Mouse (Mus musculus) kidney, embryonic 16.5 days (tissue): Measurements from ENCODE around the gene Rps6kb1. TPM values are rescaled to one million over a fixed set of nuclear protein-coding genes. Genes with fewer than 3 reads are reported as not detected.

ENCODE experiments used
- ATAC-seq: fragments of 200-750 bp; cut with Nextera tagmentation; 2 replicates; pipeline ENCODE4 v1.8.0; 2017; ENCODE audit warnings: moderate TSS enrichment; ENCODE audit not compliant: low FRiP score, low TSS enrichment
- H3K27ac ChIP-seq: fragments of 300-500 bp; sonication (generic); 2 replicates; pipeline ENCODE4 v1.5.1; 2014; ENCODE audit warnings: low read length
- H3K27me3 ChIP-seq: fragments of 300-500 bp; sonication (generic); 2 replicates; pipeline ENCODE4 v1.6.1; 2014; ENCODE audit warnings: low read length, control low read depth, mixed read lengths; ENCODE audit not compliant: insufficient read depth
- H3K36me3 ChIP-seq: fragments of 300-500 bp; sonication (generic); 2 replicates; pipeline ENCODE4 v1.6.1; 2014; ENCODE audit warnings: low read length, control low read depth, mixed read lengths; ENCODE audit not compliant: insufficient read depth
- H3K4me1 ChIP-seq: fragments of 300-500 bp; sonication (generic); 2 replicates; pipeline ENCODE4 v1.6.1; 2014; ENCODE audit warnings: low read length, control low read depth, mixed read lengths; ENCODE audit not compliant: insufficient read depth
- H3K4me2 ChIP-seq: fragments of 300-500 bp; sonication (generic); replicated peaks from 2 replicates; pipeline ENCODE4 v1.6.1; 2014; ENCODE audit warnings: low read depth, low read length
- H3K4me3 ChIP-seq: fragments of 300-500 bp; sonication (generic); 2 replicates; pipeline ENCODE4 v1.5.1; 2014; ENCODE audit warnings: mild to moderate bottlenecking, low read length
- H3K9ac ChIP-seq: fragments of 300-500 bp; sonication (generic); replicated peaks from 2 replicates; pipeline ENCODE4 v1.6.1; 2014; ENCODE audit warnings: low read length
- H3K9me3 ChIP-seq: fragments of 300-500 bp; sonication (generic); 2 replicates; pipeline ENCODE4 v1.6.1; 2016; ENCODE audit warnings: low read length, control low read depth
- WGBS: fragments of 180-500 bp; shearing (Covaris S2); extraction: QIAGEN DNeasy Blood & Tissue Kit; methylation state at CpG from one replicate; pipeline ENCODE4 v1.1.7; 2014; 5-methylcytosine and 5-hydroxymethylcytosine counted together
- polyA plus RNA-seq: library from polyadenylated mRNA; unstranded; fragments of >200 nt; fragmentation: Nextera tagmentation; extraction: Ambion mirVana; gene quantifications from 2 replicates; pipeline ENCODE4 v1.2.1, GENCODE M21; 2015

Gene Rps6kb1
- 51.6 and 62.1 TPM in 2 replicates for polyA plus RNA-seq

DNA sequence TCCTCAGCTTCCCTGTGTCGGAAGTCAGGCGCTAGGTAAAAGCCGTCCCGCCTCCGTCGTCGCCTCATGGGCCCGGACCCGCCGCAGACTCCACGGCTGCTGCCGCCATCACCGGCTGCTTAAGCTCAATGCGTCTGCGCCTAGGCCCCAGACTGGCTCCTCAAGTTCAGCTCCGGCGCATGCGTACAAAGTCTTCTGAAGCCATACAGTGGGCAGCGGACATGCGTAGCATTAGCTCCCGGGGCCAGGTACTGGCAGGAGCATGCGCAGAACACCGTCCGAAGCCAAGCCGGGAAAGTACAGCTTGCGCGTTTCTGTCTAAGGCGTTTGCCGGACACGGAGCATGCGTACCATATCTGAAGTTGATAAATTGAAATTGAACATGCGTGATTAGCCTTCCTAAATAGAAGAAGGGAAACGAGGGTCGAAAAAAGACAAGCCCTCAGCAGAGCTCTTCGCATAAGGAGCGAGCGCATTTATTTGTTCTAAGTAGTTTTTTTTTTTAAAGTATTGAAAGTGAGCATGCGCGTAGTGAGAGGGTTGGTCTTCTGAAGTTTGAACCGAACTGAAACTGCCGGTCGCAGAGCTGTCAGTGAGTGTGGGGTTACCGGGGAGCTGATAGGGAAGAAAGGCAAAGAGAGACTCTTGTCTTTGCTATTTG is at the start of gene Rps6kb1, which contains the start of gene Tubd1:
Gene Rps6kb1 (minus strand): TSS at position 167 of the 661 bp plus-strand sequence.
Gene Tubd1 (plus strand): TSS at position 353 of the 661 bp plus-strand sequence.
- H3K36me3 ChIP-seq: peaks cover 3% of the 10 kb centered on the region; the same call in 1 of the 2 replicates
- under 1% methylated on average over 43 of the region's 43 CpGs for WGBS
- peak within 1 kb of the TSS; percentile 87 for H3K27ac ChIP-seq
- H3K9me3 ChIP-seq: no peaks in the 10 kb centered on the region
- peak within 1 kb of the TSS; percentile 94 for H3K4me3 ChIP-seq
- ATAC-seq: peak; percentile 98
- peak within 1 kb of the TSS; percentile 97 for H3K9ac ChIP-seq
- peaks cover 22% of the 10 kb centered on the region; the same call in 1 of the 2 replicates for H3K4me1 ChIP-seq
- H3K27me3 ChIP-seq: no peaks in the 10 kb centered on the region
- H3K4me2 ChIP-seq: peak within 1 kb of the TSS; percentile 76

DNA sequence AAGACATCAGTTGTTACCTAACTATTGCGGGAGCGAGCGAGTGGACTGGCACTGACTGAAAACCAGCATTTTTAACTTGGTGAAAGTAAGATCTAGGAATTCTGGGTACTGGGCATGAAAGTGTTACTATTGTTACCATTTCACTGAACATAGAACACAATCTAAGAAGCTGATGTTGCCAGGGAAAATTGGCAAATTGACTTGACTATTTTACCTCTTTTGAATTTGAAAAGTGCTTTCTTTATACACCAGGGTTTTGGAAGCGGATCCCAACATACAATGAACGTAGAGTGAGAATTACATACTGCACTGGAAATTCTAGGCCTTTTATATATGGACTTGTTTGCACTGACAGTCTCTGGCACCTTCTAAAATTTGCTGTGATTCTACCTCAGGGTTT is 48.8 kb upstream of the Rps6kb1 start:
- Histone ChIP-seq H3K4me2 (no peak overlapping the region), H3K36me3 (no peaks in the 10 kb centered on the region), H3K27me3 (no peaks in the 10 kb centered on the region), H3K9ac (no peak overlapping the region), H3K4me3 (no peak overlapping the region), H3K4me1 (peaks cover 13% of the 10 kb centered on the region), H3K27ac (peak overlapping the region; percentile 65), H3K9me3 (no peaks in the 10 kb centered on the region)
- ATAC-seq: no peak
- WGBS: 88% methylated on average over 5 of the region's 5 CpGs

DNA sequence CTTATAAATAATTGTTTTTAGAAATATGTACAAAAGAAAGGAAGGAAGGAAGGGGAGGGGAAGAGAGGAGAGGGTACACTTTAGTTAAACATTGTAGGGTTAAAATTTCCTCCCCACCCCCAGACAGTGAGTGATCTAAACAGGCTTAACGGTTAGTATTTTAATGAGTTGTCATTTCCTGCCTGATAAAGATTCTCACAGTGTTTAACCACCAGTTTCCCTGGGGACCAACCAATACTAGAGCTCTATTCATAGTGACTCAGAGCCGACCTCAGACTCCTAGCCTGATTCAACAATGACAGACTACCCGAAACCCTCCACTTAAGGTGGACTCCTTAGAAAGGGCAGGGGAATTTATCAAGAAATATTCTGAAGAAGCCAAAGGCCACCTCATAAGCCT is 48.4 kb upstream of the Rps6kb1 start:
- Histone ChIP-seq H3K4me1 (peaks cover 16% of the 10 kb centered on the region), H3K9me3 (no peaks in the 10 kb centered on the region), H3K36me3 (no peaks in the 10 kb centered on the region), H3K9ac (no peak overlapping the region), H3K4me2 (no peak overlapping the region), H3K4me3 (no peak overlapping the region), H3K27me3 (no peaks in the 10 kb centered on the region), H3K27ac (peak overlapping the region; percentile 65)
- WGBS: 24% methylated on average over 3 of the region's 3 CpGs
- ATAC-seq: peak; percentile 51; the same call in 1 of the 2 replicates

DNA sequence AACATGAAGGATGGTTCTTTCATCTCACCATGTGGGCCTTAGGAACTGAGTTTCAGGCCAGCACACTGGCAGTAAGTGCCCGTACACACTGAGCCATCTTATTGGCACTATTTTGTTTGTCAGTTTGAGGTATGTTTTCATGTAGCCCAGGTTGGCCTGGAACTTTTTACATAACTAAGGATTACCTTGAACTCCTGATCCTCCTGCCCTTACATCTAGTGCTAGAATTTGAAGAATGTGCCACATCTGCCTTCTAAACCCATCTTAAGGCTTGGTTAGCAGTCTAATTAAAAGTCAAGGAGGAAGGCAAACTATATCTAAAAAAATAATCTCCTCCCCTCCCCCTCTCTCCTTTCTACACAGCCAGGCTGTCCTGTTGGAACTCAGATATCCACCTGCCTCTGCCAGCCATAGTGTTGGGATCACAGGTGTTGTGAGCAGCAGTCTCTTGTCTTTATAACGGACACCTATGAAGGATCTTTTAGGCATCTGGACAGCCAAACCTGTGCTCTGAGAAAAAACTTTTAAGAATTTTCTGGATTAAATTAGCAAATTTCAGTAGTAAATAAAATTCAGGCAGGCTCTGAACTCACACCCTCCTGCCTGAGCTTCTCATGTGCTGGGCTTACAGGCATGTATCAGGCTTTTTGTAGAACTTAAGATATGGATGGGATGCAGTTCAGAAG is 47.5 kb upstream of the Rps6kb1 start:
- H3K27me3 ChIP-seq: no peaks in the 10 kb centered on the region
- no peaks in the 10 kb centered on the region for H3K9me3 ChIP-seq
- H3K4me3 ChIP-seq: no peak overlapping the region
- WGBS: 86% methylated on average over 2 of the region's 2 CpGs
- peak overlapping the region; percentile 58; the same call in 1 of the 2 replicates for H3K27ac ChIP-seq
- ATAC-seq: no peak
- no peaks in the 10 kb centered on the region for H3K36me3 ChIP-seq
- peaks cover 23% of the 10 kb centered on the region for H3K4me1 ChIP-seq
- H3K4me2 ChIP-seq: no peak overlapping the region
- no peak overlapping the region for H3K9ac ChIP-seq

GRCm38 (mm10) chr11:86591301-86591845 is 46.8 kb upstream of the Rps6kb1 start:
- no peak overlapping the region for H3K27ac ChIP-seq
- 82% methylated on average over 4 of the region's 4 CpGs for WGBS

DNA sequence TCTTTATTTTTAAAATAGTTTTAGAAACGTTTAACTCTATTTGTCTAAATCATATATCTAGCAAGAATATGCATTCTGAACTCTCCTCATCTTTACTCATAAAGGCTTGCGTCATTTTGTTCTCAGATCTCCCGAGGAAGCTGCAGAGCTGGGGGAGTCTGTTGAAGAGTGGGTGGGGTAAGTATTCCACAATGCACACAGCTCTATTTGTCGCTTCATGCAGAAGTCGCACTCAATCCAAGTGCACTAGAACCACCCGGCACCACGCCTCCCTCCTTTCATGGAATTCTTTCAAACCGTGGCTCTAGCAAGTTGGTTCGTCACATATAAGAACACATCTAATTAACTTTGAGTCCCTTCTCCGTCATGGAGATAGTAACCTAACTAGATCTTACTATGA is 46.0 kb upstream of the Rps6kb1 start:
- no peaks in the 10 kb centered on the region for H3K36me3 ChIP-seq
- H3K27me3 ChIP-seq: no peaks in the 10 kb centered on the region
- ATAC-seq: no peak
- H3K9ac ChIP-seq: no peak overlapping the region
- no peak overlapping the region for H3K27ac ChIP-seq
- no peak overlapping the region for H3K4me2 ChIP-seq
- peaks cover 34% of the 10 kb centered on the region for H3K4me1 ChIP-seq
- H3K4me3 ChIP-seq: no peak overlapping the region
- no peaks in the 10 kb centered on the region for H3K9me3 ChIP-seq
- 93% methylated on average over 10 of the region's 10 CpGs for WGBS

More at GRCm38 (mm10) chr11:86591301-86591845, 46.8 kb upstream of the Rps6kb1 start:
- no peak overlapping the region for H3K4me3 ChIP-seq
- no peak for ATAC-seq
- peaks cover 29% of the 10 kb centered on the region for H3K4me1 ChIP-seq
- no peak overlapping the region for H3K9ac ChIP-seq
- H3K27me3 ChIP-seq: no peaks in the 10 kb centered on the region
- no peaks in the 10 kb centered on the region for H3K9me3 ChIP-seq
- H3K36me3 ChIP-seq: no peaks in the 10 kb centered on the region
- H3K4me2 ChIP-seq: no peak overlapping the region

- no peak for ATAC-seq
- no peak overlapping the region for H3K27ac ChIP-seq
- WGBS: 78% methylated on average over 4 of the region's 4 CpGs
Observed at GRCm38 (mm10) chr11:86590066-86590465, 45.5 kb upstream of the Rps6kb1 start.

GRCm38 (mm10) chr11:86588583-86589298 is 44.1 kb upstream of the Rps6kb1 start:
- Histone ChIP-seq H3K4me3 (no peak overlapping the region), H3K9ac (no peak overlapping the region), H3K27ac (no peak overlapping the region), H3K4me1 (peaks cover 35% of the 10 kb centered on the region), H3K4me2 (no peak overlapping the region), H3K36me3 (no peaks in the 10 kb centered on the region), H3K27me3 (no peaks in the 10 kb centered on the region), H3K9me3 (no peaks in the 10 kb centered on the region)
- 89% methylated on average over 4 of the region's 4 CpGs for WGBS
- ATAC-seq: no peak

More at GRCm38 (mm10) chr11:86590066-86590465, 45.5 kb upstream of the Rps6kb1 start:
- no peak overlapping the region for H3K4me2 ChIP-seq
- no peaks in the 10 kb centered on the region for H3K9me3 ChIP-seq
- H3K9ac ChIP-seq: no peak overlapping the region
- no peak overlapping the region for H3K4me3 ChIP-seq
- H3K4me1 ChIP-seq: peaks cover 36% of the 10 kb centered on the region
- H3K36me3 ChIP-seq: no peaks in the 10 kb centered on the region
- H3K27me3 ChIP-seq: no peaks in the 10 kb centered on the region

- H3K9me3 ChIP-seq: no peaks in the 10 kb centered on the region
- no peak overlapping the region for H3K4me3 ChIP-seq
- no peaks in the 10 kb centered on the region for H3K36me3 ChIP-seq
- ATAC-seq: no peak
- H3K27ac ChIP-seq: peak overlapping the region; percentile 93
- peaks cover 26% of the 10 kb centered on the region for H3K4me1 ChIP-seq
- 40% methylated on average over 7 of the region's 7 CpGs for WGBS
- no peaks in the 10 kb centered on the region for H3K27me3 ChIP-seq
- peak overlapping the region; percentile 58 for H3K4me2 ChIP-seq
- no peak overlapping the region; the same call in 1 of the 2 replicates for H3K9ac ChIP-seq
Observed at GRCm38 (mm10) chr11:86587830-86588229, 43.2 kb upstream of the Rps6kb1 start.
